Mouse (Mus musculus) C2C12 (cell line): ENCODE data around the gene Slc35a3.

Experiments used
- CEBPB ChIP-seq: IDR thresholded peaks from one replicate; pipeline ENCODE4 v1.6.1; 2011; ENCODE audit warnings: low read depth, mild to moderate bottlenecking, control low read depth, moderate library complexity
- CTCF ChIP-seq: IDR thresholded peaks from one replicate; pipeline ENCODE4 v1.5.1; 2011; ENCODE audit not compliant: control insufficient read depth, insufficient read depth, insufficient read length
- FOSL1 ChIP-seq: IDR thresholded peaks from one replicate; pipeline ENCODE4 v1.8.0; 2011; ENCODE audit warnings: mild to moderate bottlenecking, low read length; ENCODE audit not compliant: poor library complexity, insufficient read depth, severe bottlenecking
- MAX ChIP-seq: IDR thresholded peaks from one replicate; pipeline ENCODE4 v1.6.1; 2011; ENCODE audit warnings: mild to moderate bottlenecking, control low read depth

DNA sequence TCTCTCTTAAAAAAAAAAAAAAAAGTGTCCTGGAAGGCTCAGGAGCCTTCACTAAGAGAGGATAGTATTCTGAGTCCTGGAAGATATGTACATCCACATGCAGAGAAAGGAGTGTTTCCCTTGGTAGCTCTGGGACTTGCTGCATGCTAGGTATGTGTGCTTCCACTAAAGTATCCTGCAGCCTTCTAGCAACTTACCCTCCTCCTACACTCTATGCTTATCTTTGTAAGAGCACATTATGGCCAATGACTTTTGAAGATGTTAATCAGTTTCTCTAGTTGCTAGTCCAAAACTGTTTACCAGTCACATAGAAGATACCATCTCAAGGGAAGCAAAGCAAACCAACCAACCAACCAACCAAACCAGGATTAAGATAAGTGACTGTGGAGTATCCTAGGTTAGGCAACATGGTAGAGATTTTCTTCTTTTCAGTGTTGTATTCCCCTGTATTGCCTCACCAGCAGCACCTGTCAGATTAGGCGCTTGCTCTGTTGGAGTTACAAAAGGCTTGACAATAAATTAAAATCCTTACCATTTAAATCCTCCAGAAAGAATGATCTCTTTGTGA, 6.9 kb downstream of the Slc35a3 start:
- no peak for TF ChIP-seq CEBPB
- TF ChIP-seq CTCF = no peak
- no peak for TF ChIP-seq MAX
- no peak for TF ChIP-seq FOSL1
